Mouse (Mus musculus): Measurements from ENCODE around the gene 4930469K13Rik.

- TF ChIP-seq CTCF (IDR thresholded peaks at IDR 0.05; ENCODE audit: extremely low read depth, insufficient read depth, low read length) (no peak), POLR2A (IDR thresholded peaks at IDR 0.05; ENCODE audit: extremely low read depth, insufficient read depth, low read length) (no peak)
Measured at GRCm38 (mm10) chr11:34143984-34144383, 45.6 kb upstream of the 4930469K13Rik start.

All from cortical plate, adult 2 months (tissue).